Mouse (Mus musculus) liver, embryonic 14.5 days (tissue): Measurements from ENCODE around the gene Ly75.

Experiments used
- CTCF ChIP-seq: IDR thresholded peaks from 2 replicates; pipeline ENCODE4 v1.5.1; 2016; ENCODE audit warnings: antibody characterized with exemption, low read depth, control low read depth
- EP300 ChIP-seq: IDR thresholded peaks from 2 replicates; pipeline ENCODE4 v1.6.1; 2016; ENCODE audit warnings: antibody characterized with exemption, low read depth

- no peak for TF ChIP-seq CTCF
- no peak for TF ChIP-seq EP300
Observed at GRCm38 (mm10) chr2:60413006-60413650, 30.0 kb upstream of the Ly75 start.
